Mouse (Mus musculus) heart, postnatal 0 days (tissue): ENCODE data around the gene 1700029I15Rik. TPM values are rescaled to one million over a fixed set of nuclear protein-coding genes. Genes with fewer than 3 reads are reported as not detected.

Experiments
- ATAC-seq: fragments of 200-750 bp; cut with Nextera tagmentation; 2 replicates; pipeline ENCODE4 v1.8.0; 2017; ENCODE audit warnings: low read depth, moderate number of reproducible peaks, moderate library complexity; ENCODE audit not compliant: insufficient read depth
- DNase-seq: peaks from one replicate; pipeline ENCODE4 v3.0.0-alpha.2; 2016; ENCODE audit warnings: low spot score
- H3K27ac ChIP-seq: fragments of 300-500 bp; sonication (generic); 2 replicates; pipeline ENCODE4 v1.5.1; 2014; ENCODE audit warnings: low read depth, mild to moderate bottlenecking
- H3K27me3 ChIP-seq: fragments of 300-500 bp; sonication (generic); 2 replicates; pipeline ENCODE4 v1.6.1; 2014; ENCODE audit warnings: low read length, mixed read lengths; ENCODE audit not compliant: control insufficient read depth, insufficient read depth
- H3K36me3 ChIP-seq: fragments of 300-500 bp; sonication (generic); replicated peaks from 2 replicates; pipeline ENCODE4 v1.6.1; 2014; ENCODE audit warnings: low read length, mixed read lengths; ENCODE audit not compliant: control insufficient read depth, insufficient read depth
- H3K4me1 ChIP-seq: fragments of 300-500 bp; sonication (generic); 2 replicates; pipeline ENCODE4 v1.6.1; 2014; ENCODE audit warnings: antibody characterized with exemption; ENCODE audit not compliant: control insufficient read depth, insufficient read depth
- H3K4me2 ChIP-seq: fragments of 300-500 bp; sonication (generic); 2 replicates; pipeline ENCODE4 v1.6.1; 2014; ENCODE audit warnings: low read depth, mild to moderate bottlenecking, low read length, moderate library complexity
- H3K4me3 ChIP-seq: fragments of 300-500 bp; sonication (generic); 2 replicates; pipeline ENCODE4 v1.5.1; 2014; ENCODE audit warnings: low read depth, low read length
- H3K9ac ChIP-seq: fragments of 300-500 bp; sonication (generic); replicated peaks from 2 replicates; pipeline ENCODE4 v1.6.1; 2014; ENCODE audit warnings: low read depth, low read length, mixed read lengths
- H3K9me3 ChIP-seq: fragments of 300-500 bp; sonication (generic); replicated peaks from 2 replicates; pipeline ENCODE4 v1.6.1; 2016; ENCODE audit warnings: low read length; ENCODE audit not compliant: control insufficient read depth
- CTCF ChIP-seq: IDR thresholded peaks from 2 replicates; pipeline ENCODE4 v1.5.1; 2016; ENCODE audit warnings: antibody characterized with exemption, control low read depth, low read depth
- EP300 ChIP-seq: IDR thresholded peaks from 2 replicates; pipeline ENCODE4 v1.6.1; 2016; ENCODE audit warnings: antibody characterized with exemption, low read depth
- WGBS: fragments of 180-500 bp; shearing (Covaris S2); extraction: QIAGEN DNeasy Blood & Tissue Kit; methylation state at CpG from one replicate; pipeline ENCODE4 v1.1.7; 2014; 5-methylcytosine and 5-hydroxymethylcytosine counted together
- polyA plus RNA-seq: library from polyadenylated mRNA; unstranded; fragments of >200 nt; fragmentation: Nextera tagmentation; extraction: Ambion mirVana; gene quantifications from 2 replicates; pipeline ENCODE4 v1.2.1, GENCODE M21; 2015
- total RNA-seq: library from RNA; depleted of rRNA; stranded (reverse); fragments of >200 nt; gene quantifications from 2 replicates; pipeline ENCODE4 v1.2.3, GENCODE M21; 2014; ENCODE audit warnings: low replicate concordance

1700029I15Rik gene
- total and polyA plus RNA-seq, 2 experiments from 2014 or later: 0.87 to 2.8 TPM

DNA sequence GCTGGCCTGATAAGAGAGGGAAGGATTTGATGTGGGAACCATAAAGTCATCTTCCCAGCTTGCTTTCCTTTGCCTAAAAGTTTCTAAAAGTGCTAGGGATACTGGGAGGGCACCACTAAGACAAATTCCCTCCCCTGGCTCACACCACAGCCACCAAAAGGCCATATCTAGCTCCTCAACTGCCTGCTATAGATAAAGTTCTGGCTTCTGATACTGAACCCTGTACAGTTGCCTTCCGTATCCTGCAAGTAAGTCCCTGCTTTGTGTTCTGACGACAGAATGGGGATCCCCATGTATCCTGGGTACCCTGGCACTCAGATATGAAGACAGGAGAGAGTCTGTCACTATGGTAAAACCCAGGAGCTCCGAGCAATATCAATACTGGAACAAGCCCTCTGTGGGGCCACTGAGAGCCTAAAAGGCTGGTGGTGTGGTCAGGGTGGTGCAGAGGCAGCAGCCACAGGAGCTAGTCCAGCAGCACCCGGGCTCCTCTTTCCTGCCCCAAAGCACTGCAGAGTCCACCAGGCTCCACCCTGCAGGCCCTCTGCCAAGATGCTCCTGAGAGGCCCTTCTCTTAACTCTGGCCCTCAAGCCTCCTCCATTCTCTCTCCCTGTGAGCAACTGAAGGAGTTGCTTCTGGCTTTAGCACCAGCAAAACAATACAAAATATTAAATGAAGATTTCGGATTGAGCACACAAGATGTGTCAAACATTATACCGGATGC is 8.0 kb downstream of the 1700029I15Rik start:
- Histone ChIP-seq H3K27ac (no peak overlapping the region), H3K9ac (no peak overlapping the region), H3K4me3 (no peak overlapping the region), H3K9me3 (no peaks in the 10 kb centered on the region), H3K4me1 (peaks cover 16% of the 10 kb centered on the region), H3K4me2 (no peak overlapping the region), H3K27me3 (peaks cover 43% of the 10 kb centered on the region), H3K36me3 (no peaks in the 10 kb centered on the region)
- ATAC-seq: no peak
- DNase-seq: no peak
- WGBS: 63% methylated on average over 6 of the region's 6 CpGs
- no peak for TF ChIP-seq CTCF
- TF ChIP-seq EP300: no peak

DNA sequence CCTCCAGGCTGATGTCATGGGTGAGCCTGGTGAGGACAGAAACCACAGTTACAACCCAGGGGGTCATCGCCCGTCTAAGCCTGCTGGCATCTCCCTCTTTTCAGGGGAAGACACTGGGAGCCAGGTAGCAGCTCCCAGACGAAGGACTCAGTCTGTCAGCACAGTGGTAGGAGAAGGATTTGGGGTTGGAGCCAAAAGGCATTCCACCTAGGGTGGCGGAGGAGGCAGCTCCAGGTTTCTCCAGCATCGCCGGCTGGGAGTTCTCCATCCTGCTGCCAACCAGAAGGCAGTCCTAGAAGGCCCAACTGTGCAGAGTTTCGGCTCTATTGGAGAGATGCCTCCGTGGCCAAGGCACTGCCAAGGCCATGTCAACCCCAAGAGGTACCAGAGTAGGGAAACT is 8.8 kb downstream of the 1700029I15Rik start:
- DNase-seq (no peak), ATAC-seq (no peak)
- Histone ChIP-seq H3K27ac (no peak overlapping the region), H3K9ac (no peak overlapping the region), H3K9me3 (no peaks in the 10 kb centered on the region), H3K4me2 (no peak overlapping the region), H3K27me3 (peaks cover 46% of the 10 kb centered on the region), H3K36me3 (no peaks in the 10 kb centered on the region), H3K4me3 (no peak overlapping the region), H3K4me1 (peaks cover 16% of the 10 kb centered on the region)
- WGBS: 84% methylated on average over 8 of the region's 8 CpGs
- no peak for TF ChIP-seq CTCF
- TF ChIP-seq EP300: no peak

DNA sequence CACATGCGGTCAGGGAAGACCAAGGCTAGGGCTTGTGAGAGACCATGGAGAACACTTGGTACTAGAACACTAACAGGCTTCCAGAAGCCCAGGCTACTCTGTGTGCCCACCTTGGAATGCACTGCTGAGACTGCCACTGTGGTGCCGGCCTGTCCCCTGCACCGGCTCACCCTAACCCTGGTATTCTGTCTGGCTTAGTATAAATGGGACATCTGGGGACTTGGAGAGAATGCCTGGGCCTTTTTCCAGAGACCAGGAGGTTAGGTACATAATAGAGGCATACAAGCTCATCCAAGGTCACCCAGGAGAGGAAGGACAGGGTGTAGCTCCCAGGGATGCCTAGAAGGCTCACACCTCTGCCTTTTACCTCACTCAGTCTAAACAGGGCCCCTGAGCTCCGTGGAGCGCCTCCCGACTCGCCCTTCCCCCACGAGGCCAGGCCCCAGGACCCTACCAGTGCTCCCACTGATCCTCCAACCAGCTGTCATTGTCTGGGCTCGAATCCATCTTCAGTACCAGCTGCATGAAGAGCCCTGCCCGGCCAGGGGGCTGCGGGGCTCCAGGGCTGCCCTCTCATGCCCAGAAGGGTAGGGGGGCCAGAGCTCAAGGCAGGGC is 9.5 kb downstream of the 1700029I15Rik start:
- TF ChIP-seq CTCF (no peak), EP300 (no peak)
- Histone ChIP-seq H3K4me3 (no peak overlapping the region), H3K4me1 (peaks cover 16% of the 10 kb centered on the region), H3K36me3 (no peaks in the 10 kb centered on the region), H3K27ac (no peak overlapping the region), H3K9ac (no peak overlapping the region), H3K27me3 (peaks cover 46% of the 10 kb centered on the region), H3K9me3 (no peaks in the 10 kb centered on the region), H3K4me2 (peak overlapping the region; percentile 44)
- WGBS: 33% methylated on average over 11 of the region's 11 CpGs
- DNase-seq (no peak), ATAC-seq (no peak)

DNA sequence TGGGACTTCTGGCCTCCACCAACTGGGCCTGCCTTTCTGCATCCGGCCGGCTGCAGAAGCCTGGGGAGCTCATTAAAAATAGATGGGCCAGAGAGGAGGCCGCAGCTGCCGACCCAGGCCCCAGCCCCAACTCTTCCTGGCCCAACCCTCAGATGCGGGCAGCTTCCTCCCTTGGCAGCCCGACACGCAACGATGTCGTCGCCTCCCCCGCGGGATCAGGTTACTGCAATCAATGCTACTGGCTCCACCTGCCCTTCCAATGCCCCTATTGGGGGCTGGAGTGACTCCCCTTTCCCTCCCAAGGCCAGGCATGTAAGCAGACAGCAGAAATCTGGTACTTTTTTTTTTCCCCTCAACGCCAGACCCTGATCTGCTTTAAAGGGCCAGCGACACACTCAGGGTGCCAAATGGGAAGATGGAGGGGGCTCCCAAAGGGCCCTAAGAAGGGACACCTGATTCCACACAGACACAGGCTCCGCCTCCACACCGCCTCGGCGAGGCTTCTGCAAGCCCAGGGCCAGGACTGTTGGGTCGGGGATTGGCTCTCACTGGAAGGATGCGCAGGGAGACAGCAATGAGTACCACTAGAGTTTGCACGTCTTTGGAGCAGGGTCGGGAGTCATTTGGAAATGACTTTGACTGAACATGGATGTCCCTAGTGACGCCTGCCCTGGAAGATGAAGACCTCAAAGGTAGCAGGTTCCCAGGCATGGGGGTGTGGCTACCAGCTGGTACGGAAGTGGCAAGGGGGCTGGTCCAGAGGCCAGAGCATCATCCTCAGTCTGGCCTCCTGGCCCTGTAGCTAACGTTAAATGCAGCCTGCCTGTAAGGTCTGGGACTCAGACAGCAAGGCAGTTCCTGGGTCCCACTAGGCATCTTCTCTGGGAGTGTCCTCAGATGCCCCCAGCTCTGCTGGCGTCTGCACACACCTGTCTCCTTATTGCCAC is 10.3 kb downstream of the 1700029I15Rik start:
- peak overlapping the region; percentile 44 for H3K4me2 ChIP-seq
- H3K4me1 ChIP-seq: peaks cover 16% of the 10 kb centered on the region
- no peaks in the 10 kb centered on the region for H3K9me3 ChIP-seq
- 7% methylated on average over 26 of the region's 26 CpGs for WGBS
- H3K9ac ChIP-seq: no peak overlapping the region
- H3K4me3 ChIP-seq: no peak overlapping the region
- TF ChIP-seq CTCF: no peak
- TF ChIP-seq EP300: no peak
- no peaks in the 10 kb centered on the region for H3K36me3 ChIP-seq
- no peak for ATAC-seq
- H3K27me3 ChIP-seq: peaks cover 46% of the 10 kb centered on the region
- no peak for DNase-seq
- H3K27ac ChIP-seq: no peak overlapping the region

DNA sequence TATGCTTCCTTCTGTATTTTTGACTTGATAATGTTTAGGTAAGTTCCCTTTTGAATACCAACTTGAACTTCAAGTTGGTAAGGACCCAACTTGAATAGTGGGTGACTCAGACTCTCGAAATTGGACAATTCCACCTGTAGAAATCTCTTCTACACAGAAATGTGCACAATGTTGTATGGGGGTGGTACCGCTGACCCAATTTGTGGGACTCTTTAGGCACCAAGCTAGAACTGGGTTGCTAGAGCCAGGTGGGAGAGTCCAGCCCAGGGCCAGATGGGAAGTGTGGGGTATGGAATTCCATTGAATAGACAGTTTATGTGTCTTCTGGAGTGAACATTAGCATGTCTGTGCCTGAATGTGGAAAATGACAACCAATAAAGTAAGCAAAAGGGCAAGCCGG is 13.2 kb downstream of the 1700029I15Rik start:
- Histone ChIP-seq H3K4me2 (no peak overlapping the region), H3K9ac (no peak overlapping the region), H3K27ac (no peak overlapping the region), H3K9me3 (no peaks in the 10 kb centered on the region), H3K27me3 (peaks cover 33% of the 10 kb centered on the region), H3K4me3 (no peak overlapping the region), H3K4me1 (peaks cover 6% of the 10 kb centered on the region), H3K36me3 (no peaks in the 10 kb centered on the region)
- ATAC-seq: no peak
- DNase-seq: no peak
- 76% methylated on average over 3 of the region's 3 CpGs for WGBS
- TF ChIP-seq EP300 (no peak), CTCF (no peak)
